15 mouse cellular contexts compared by ENCODE assay signal in genomic region chr8:46323672-46324191, GRCm38 (mm10). TPM values are rescaled to one million over a fixed set of nuclear protein-coding genes. Genes with fewer than 3 reads are reported as not detected.
DNase-seq lines count a peak whose midpoint lies in the region; ATAC-seq and TF ChIP-seq lines count a peak whose summit lies in the region.
"Had no signal": no experiment of that assay in that cellular context is flagged by ENCODE, and none has a peak within 500 bp of the region (broad histone marks: within the 10 kb centered on the region; RNA-seq: fewer than 3 reads in every experiment).

No protein-coding gene starts in this region.

- H3K79me2 ChIP-seq in liver, adult 2 months (ENCODE audit: control insufficient read depth, insufficient read depth, low read length): no peaks in the 10 kb centered on the region

- no peaks in the 10 kb centered on the region for H3K36me3 ChIP-seq in forebrain, embryonic 13.5 days (ENCODE audit: poor library complexity, severe bottlenecking)
- H3K36me3 ChIP-seq in forebrain, embryonic 11.5 days (ENCODE audit: control insufficient read depth, insufficient read depth, low read length): no peaks in the 10 kb centered on the region
- no peaks in the 10 kb centered on the region for H3K36me3 ChIP-seq in liver, adult 2 months (ENCODE audit: control insufficient read depth, insufficient read depth, low read length)
- H3K36me3 ChIP-seq in liver, embryonic 12.5 days: no peaks in the 10 kb centered on the region
- no peaks in the 10 kb centered on the region for H3K36me3 ChIP-seq in hindbrain, postnatal 0 days (ENCODE audit: insufficient read depth, low read length)
- H3K36me3 ChIP-seq: embryonic facial prominence, embryonic 15.5 days had no signal

- WGBS in forebrain, embryonic 13.5 days: 71% methylated on average over 5 of the region's 5 CpGs
- 86% methylated on average over 5 of the region's 5 CpGs for WGBS in forebrain, embryonic 11.5 days
- 14% methylated on average over 5 of the region's 5 CpGs for WGBS in liver, adult 2 months
- WGBS in liver, embryonic 12.5 days (ENCODE audit: insufficient replicate concordance): 68% methylated on average over 5 of the region's 5 CpGs
- 39% methylated on average over 5 of the region's 5 CpGs for WGBS in hindbrain, postnatal 0 days

- no peaks in the 10 kb centered on the region for H3K9me3 ChIP-seq in forebrain, embryonic 13.5 days (replicated peaks)
- H3K9me3 ChIP-seq in forebrain, embryonic 11.5 days (ENCODE audit: control insufficient read depth, low read length): no peaks in the 10 kb centered on the region
- no peaks in the 10 kb centered on the region for H3K9me3 ChIP-seq in liver, embryonic 12.5 days (replicated peaks)
- no peaks in the 10 kb centered on the region for H3K9me3 ChIP-seq in hindbrain, postnatal 0 days (ENCODE audit: low read length)
- H3K9me3 ChIP-seq: embryonic facial prominence, embryonic 15.5 days had no signal

- peak; percentile 30; the same call in 1 of the 2 replicates for ATAC-seq in forebrain, embryonic 13.5 days
- no peak for ATAC-seq in forebrain, embryonic 11.5 days (replicated peaks; ENCODE audit: low FRiP score)
- no peak for ATAC-seq in liver, embryonic 12.5 days
- peak; percentile 79 for ATAC-seq in hindbrain, postnatal 0 days
- no peak for ATAC-seq in erythroid progenitor cell, adult 5-6 weeks (replicated peaks; ENCODE audit: low FRiP score, poor library complexity, severe bottlenecking)
- ATAC-seq: Patski had no signal

- TF ChIP-seq CTCF in liver, adult 2 months (IDR thresholded peaks at IDR 0.05; ENCODE audit: low read depth, low read length): no peak
- TF ChIP-seq CTCF in hindbrain, postnatal 0 days (IDR thresholded peaks at IDR 0.05; ENCODE audit: low read depth): no peak

- no peaks in the 10 kb centered on the region for H3K27me3 ChIP-seq in forebrain, embryonic 13.5 days
- no peaks in the 10 kb centered on the region for H3K27me3 ChIP-seq in forebrain, embryonic 11.5 days (ENCODE audit: control insufficient read depth, insufficient read depth, low read length)
- no peaks in the 10 kb centered on the region for H3K27me3 ChIP-seq in liver, adult 2 months (ENCODE audit: control insufficient read depth, insufficient read depth, low read length)
- H3K27me3 ChIP-seq in liver, embryonic 12.5 days (replicated peaks): no peaks in the 10 kb centered on the region
- H3K27me3 ChIP-seq in hindbrain, postnatal 0 days (ENCODE audit: insufficient read depth, low read length): no peaks in the 10 kb centered on the region
- H3K27me3 ChIP-seq: embryonic facial prominence, embryonic 15.5 days; Patski had no signal

- H3K27ac ChIP-seq in forebrain, embryonic 13.5 days: no peak overlapping the region
- no peak overlapping the region for H3K27ac ChIP-seq in forebrain, embryonic 11.5 days (ENCODE audit: low read depth, low read length)
- H3K27ac ChIP-seq in liver, adult 2 months (replicated peaks; ENCODE audit: insufficient read depth, low read depth, low read length): no peak overlapping the region; the same call in 1 of the 2 replicates
- no peak overlapping the region for H3K27ac ChIP-seq in liver, embryonic 12.5 days
- no peak overlapping the region for H3K27ac ChIP-seq in hindbrain, postnatal 0 days
- H3K27ac ChIP-seq: embryonic facial prominence, embryonic 15.5 days had no signal

- H3K4me1 ChIP-seq in forebrain, embryonic 13.5 days: no peaks in the 10 kb centered on the region
- no peaks in the 10 kb centered on the region for H3K4me1 ChIP-seq in forebrain, embryonic 11.5 days (replicated peaks; ENCODE audit: control insufficient read depth, insufficient read depth, low read length)
- H3K4me1 ChIP-seq in liver, adult 2 months (ENCODE audit: control insufficient read depth, insufficient read depth, low read length): peaks cover 14% of the 10 kb centered on the region
- H3K4me1 ChIP-seq in liver, embryonic 12.5 days: no peaks in the 10 kb centered on the region
- H3K4me1 ChIP-seq in hindbrain, postnatal 0 days (ENCODE audit: insufficient read depth, low read length): no peaks in the 10 kb centered on the region
- H3K4me1 ChIP-seq: embryonic facial prominence, embryonic 15.5 days had no signal

- no peak overlapping the region for H3K4me3 ChIP-seq in forebrain, embryonic 13.5 days
- no peak overlapping the region for H3K4me3 ChIP-seq in forebrain, embryonic 11.5 days (ENCODE audit: low read depth, low read length)
- H3K4me3 ChIP-seq in liver, adult 2 months (ENCODE audit: insufficient read depth, low read depth, low read length): no peak overlapping the region
- H3K4me3 ChIP-seq in liver, embryonic 12.5 days: no peak overlapping the region
- no peak overlapping the region for H3K4me3 ChIP-seq in hindbrain, postnatal 0 days (ENCODE audit: low read length)
- H3K4me3 ChIP-seq: embryonic facial prominence, embryonic 15.5 days had no signal

- no peak for TF ChIP-seq POLR2A in liver, adult 2 months (IDR thresholded peaks at IDR 0.05; ENCODE audit: extremely low read depth, insufficient read depth, low read length)

- H3K4me2 ChIP-seq in forebrain, embryonic 13.5 days: no peak overlapping the region
- no peak overlapping the region for H3K4me2 ChIP-seq in forebrain, embryonic 11.5 days (ENCODE audit: low read depth, low read length, severe bottlenecking)
- no peak overlapping the region for H3K4me2 ChIP-seq in liver, embryonic 12.5 days
- no peak overlapping the region for H3K4me2 ChIP-seq in hindbrain, postnatal 0 days (ENCODE audit: low read depth, low read length)
- H3K4me2 ChIP-seq: embryonic facial prominence, embryonic 15.5 days had no signal

- DNase-seq in forebrain, embryonic 11.5 days (ENCODE audit: low spot score): no peak
- peak; percentile 76 for DNase-seq in liver, adult 2 months (ENCODE audit: extremely low read depth, low read depth, low spot score)
- DNase-seq in brain, adult 2 months (ENCODE audit: low read depth, low spot score): peak; percentile 19
- DNase-seq in hindbrain, postnatal 0 days (ENCODE audit: low spot score): peak; percentile 63
- DNase-seq in testis, postnatal 10 days (ENCODE audit: low spot score): no peak
- DNase-seq: gastrocnemius, postnatal 14 days; lung, postnatal 10 days; thymus, postnatal 4 days had no signal

- no peak overlapping the region for H3K9ac ChIP-seq in forebrain, embryonic 13.5 days
- no peak overlapping the region for H3K9ac ChIP-seq in forebrain, embryonic 11.5 days (ENCODE audit: low read length)
- no peak overlapping the region for H3K9ac ChIP-seq in liver, adult 2 months (ENCODE audit: low read depth, low read length)
- H3K9ac ChIP-seq in liver, embryonic 12.5 days: no peak overlapping the region
- H3K9ac ChIP-seq in hindbrain, postnatal 0 days (replicated peaks; ENCODE audit: low read length): no peak overlapping the region
- H3K9ac ChIP-seq: embryonic facial prominence, embryonic 15.5 days had no signal

RNA-seq across cellular contexts. Expression of gene Helt, which starts 29.3 kb away (rescaled TPM):
- polyA plus RNA-seq in forebrain, embryonic 13.5 days (2015; fragmentation: Nextera tagmentation; extraction: Ambion mirVana): 7.9 and 10.5 TPM in 2 replicates
- polyA plus RNA-seq in forebrain, embryonic 11.5 days (2014; fragmentation: Nextera tagmentation; extraction: Ambion mirVana): 5.9 and 7.4 TPM in 2 replicates
- total RNA-seq in liver, adult 2 months (2014; rRNA removed): not detected in 2 replicates
- not detected in 2 replicates for polyA plus RNA-seq in liver, adult 2 months (2012; rRNA removed)
- not detected in 2 replicates for polyA plus RNA-seq in liver, embryonic 12.5 days (2016; fragmentation: Nextera tagmentation; extraction: Ambion mirVana)
- total RNA-seq in hindbrain, postnatal 0 days (2014; rRNA removed): 0.52 TPM in 1 of 2 replicates, not detected in the other
- 0.11 and 0.15 TPM in 2 replicates for polyA plus RNA-seq in hindbrain, postnatal 0 days (2015; fragmentation: Nextera tagmentation; extraction: Ambion mirVana)
- total RNA-seq in erythroid progenitor cell, adult 5-6 weeks (2015; ENCODE audit: low replicate concordance): not detected in 2 replicates
- total RNA-seq in erythroid progenitor cell, adult 5-6 weeks (2017; ENCODE audit: low replicate concordance): not detected in 2 replicates
- total RNA-seq: left cerebral cortex, postnatal 25 days had no signal
- polyA plus RNA-seq: heart, postnatal 0 days; Patski had no signal

Comparison
In these comparisons a context has a peak if more than half of its experiments do, and no peak if none do; other contexts are left out.
1. ATAC-seq: peak in forebrain, embryonic 13.5 days (single experiment) and hindbrain, postnatal 0 days (single experiment); none in forebrain, embryonic 11.5 days (single experiment), liver, embryonic 12.5 days (single experiment) and erythroid progenitor cell, adult 5-6 weeks (single experiment).
2. DNase-seq: peak in liver, adult 2 months (single experiment), brain, adult 2 months (single experiment) and hindbrain, postnatal 0 days (single experiment); none in forebrain, embryonic 11.5 days (single experiment) and testis, postnatal 10 days (single experiment).